Mouse (Mus musculus): ENCODE data around the gene Tbx18. TPM values are rescaled to one million over a fixed set of nuclear protein-coding genes. Genes with fewer than 3 reads are reported as not detected.

The Tbx18 gene
- under 1 TPM in 1 of 2 experiments, not detected in 1; 0.07 TPM for polyA plus RNA-seq (2017; shearing (Covaris generic))

GRCm38 (mm10) chr9:87730961-87731535 lies at the start of gene Tbx18:
Tbx18 (minus strand) TSS chr9:87731260.

